Mouse (Mus musculus): Measurements from ENCODE around the gene Mapk8ip3.

DNA sequence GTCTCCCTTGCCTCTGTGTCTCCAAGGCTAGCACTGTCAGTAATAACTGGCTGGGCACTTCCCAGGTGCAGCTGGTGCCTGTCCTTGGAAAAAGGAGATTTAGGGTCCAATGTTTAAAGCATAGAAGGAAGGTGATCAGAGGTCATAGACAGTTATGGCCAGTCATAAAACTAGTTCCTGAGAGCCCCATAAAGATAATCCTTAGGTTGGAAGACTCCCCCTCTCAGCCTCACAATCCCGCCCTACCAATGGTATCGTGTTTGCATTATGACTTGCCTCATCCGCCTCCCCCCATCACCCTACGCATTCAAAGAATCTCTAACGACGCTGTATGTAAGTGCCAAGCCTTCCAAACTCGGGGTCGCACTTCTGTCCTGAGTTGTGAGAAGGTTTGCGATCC is 92.3 kb downstream of the Mapk8ip3 start:
- TF ChIP-seq CTCF (conservative IDR thresholded peaks at IDR 0.05; ENCODE audit: insufficient read depth, insufficient read length, low read depth, low read length) (no peak), POLR2A (IDR thresholded peaks at IDR 0.05; ENCODE audit: low read depth, low read length) (no peak)
